Mouse (Mus musculus): ENCODE data around the gene Zmynd15. TPM values are rescaled to one million over a fixed set of nuclear protein-coding genes. Genes with fewer than 3 reads are reported as not detected.
A peak's percentile ranks its signal among the peaks of the same experiment; 100 is the strongest.

Zmynd15 gene
- polyA plus RNA-seq, 1 experiment from 2014 or later, result 1.1 TPM

GRCm38 (mm10) chr11:70432048-70432894 is 27.0 kb upstream of the Zmynd15 start, which contains the start of gene Arrb2:
TSS of gene Arrb2 (plus strand) at chr11:70432635.
- H3K36me3 ChIP-seq (ENCODE audit: control insufficient read depth, insufficient read depth, low read length), result 0 out of 2 replicates have a peak, but pooled peaks cover 2% of the 10 kb centered on the region
- H3K27ac ChIP-seq (ENCODE audit: low read length), result peak within 1 kb of the TSS; percentile 66
- peak within 1 kb of the TSS; percentile 93 for H3K4me2 ChIP-seq (ENCODE audit: low read depth, low read length)
- 2% methylated on average over 70 of the region's 75 CpGs for WGBS
- no peaks in the 10 kb centered on the region for H3K27me3 ChIP-seq (replicated peaks; ENCODE audit: control insufficient read depth, insufficient read depth, low read length)
- peaks cover 16% of the 10 kb centered on the region for H3K4me1 ChIP-seq (ENCODE audit: control insufficient read depth, insufficient read depth, low read length)
- H3K9me3 ChIP-seq (ENCODE audit: control insufficient read depth, low read length), result no peaks in the 10 kb centered on the region
- H3K4me3 ChIP-seq (ENCODE audit: low read length), result peak within 1 kb of the TSS; percentile 79
- ATAC-seq, result peak; percentile 98
- peak within 1 kb of the TSS; percentile 82 for H3K9ac ChIP-seq (ENCODE audit: low read depth, low read length)

- peaks cover 16% of the 10 kb centered on the region for H3K4me1 ChIP-seq (ENCODE audit: control insufficient read depth, insufficient read depth, low read length)
- peak overlapping the region; percentile 79 for H3K4me3 ChIP-seq (ENCODE audit: low read length)
- ATAC-seq, result no peak; the same call in 1 of the 2 replicates
- H3K9ac ChIP-seq (ENCODE audit: low read depth, low read length), result peak overlapping the region; percentile 82
- 0 out of 2 replicates have a peak, but pooled peaks cover 2% of the 10 kb centered on the region for H3K36me3 ChIP-seq (ENCODE audit: control insufficient read depth, insufficient read depth, low read length)
- H3K27me3 ChIP-seq (replicated peaks; ENCODE audit: control insufficient read depth, insufficient read depth, low read length), result no peaks in the 10 kb centered on the region
- 9% methylated on average over 15 of the region's 15 CpGs for WGBS
- H3K9me3 ChIP-seq (ENCODE audit: control insufficient read depth, low read length), result no peaks in the 10 kb centered on the region
- peak overlapping the region; percentile 66 for H3K27ac ChIP-seq (ENCODE audit: low read length)
- peak overlapping the region; percentile 93 for H3K4me2 ChIP-seq (ENCODE audit: low read depth, low read length)
These were observed 26.2 kb upstream of the Zmynd15 start for GRCm38 (mm10) chr11:70432895-70433568.

GRCm38 (mm10) chr11:70433569-70433943 is 25.7 kb upstream of the Zmynd15 start:
- no peaks in the 10 kb centered on the region for H3K27me3 ChIP-seq (replicated peaks; ENCODE audit: control insufficient read depth, insufficient read depth, low read length)
- no peak for ATAC-seq
- H3K4me3 ChIP-seq (ENCODE audit: low read length), result peak overlapping the region; percentile 79
- H3K9ac ChIP-seq (ENCODE audit: low read depth, low read length), result peak overlapping the region; percentile 82; the same call in 1 of the 2 replicates
- peaks cover 16% of the 10 kb centered on the region for H3K4me1 ChIP-seq (ENCODE audit: control insufficient read depth, insufficient read depth, low read length)
- WGBS, result 87% methylated on average over 1 of the region's 1 CpGs
- peak overlapping the region; percentile 93 for H3K4me2 ChIP-seq (ENCODE audit: low read depth, low read length)
- 0 out of 2 replicates have a peak, but pooled peaks cover 5% of the 10 kb centered on the region for H3K36me3 ChIP-seq (ENCODE audit: control insufficient read depth, insufficient read depth, low read length)
- no peak overlapping the region for H3K27ac ChIP-seq (ENCODE audit: low read length)
- no peaks in the 10 kb centered on the region for H3K9me3 ChIP-seq (ENCODE audit: control insufficient read depth, low read length)

- WGBS, result 91% methylated on average over 3 of the region's 3 CpGs
- Histone ChIP-seq H3K36me3 (ENCODE audit: control insufficient read depth, insufficient read depth, low read length) (0 out of 2 replicates have a peak, but pooled peaks cover 5% of the 10 kb centered on the region), H3K27ac (ENCODE audit: low read length) (no peak overlapping the region), H3K9me3 (ENCODE audit: control insufficient read depth, low read length) (no peaks in the 10 kb centered on the region), H3K4me3 (ENCODE audit: low read length) (peak overlapping the region; percentile 79; the same call in 1 of the 2 replicates), H3K9ac (ENCODE audit: low read depth, low read length) (no peak overlapping the region), H3K4me2 (ENCODE audit: low read depth, low read length) (peak overlapping the region; percentile 93; the same call in 1 of the 2 replicates), H3K4me1 (ENCODE audit: control insufficient read depth, insufficient read depth, low read length) (peaks cover 16% of the 10 kb centered on the region), H3K27me3 (replicated peaks; ENCODE audit: control insufficient read depth, insufficient read depth, low read length) (no peaks in the 10 kb centered on the region)
- no peak for ATAC-seq
These were observed 25.3 kb upstream of the Zmynd15 start for GRCm38 (mm10) chr11:70433951-70434350.

GRCm38 (mm10) chr11:70435476-70435875 is 23.8 kb upstream of the Zmynd15 start:
- Histone ChIP-seq H3K4me1 (ENCODE audit: control insufficient read depth, insufficient read depth, low read length) (peaks cover 16% of the 10 kb centered on the region), H3K27me3 (replicated peaks; ENCODE audit: control insufficient read depth, insufficient read depth, low read length) (no peaks in the 10 kb centered on the region), H3K4me2 (ENCODE audit: low read depth, low read length) (no peak overlapping the region), H3K9me3 (ENCODE audit: control insufficient read depth, low read length) (no peaks in the 10 kb centered on the region), H3K4me3 (ENCODE audit: low read length) (no peak overlapping the region), H3K36me3 (ENCODE audit: control insufficient read depth, insufficient read depth, low read length) (0 out of 2 replicates have a peak, but pooled peaks cover 5% of the 10 kb centered on the region), H3K9ac (ENCODE audit: low read depth, low read length) (peak overlapping the region; percentile 22; the same call in 1 of the 2 replicates), H3K27ac (ENCODE audit: low read length) (no peak overlapping the region)
- WGBS, result 67% methylated on average over 5 of the region's 5 CpGs
- no peak for ATAC-seq

- no peak overlapping the region for H3K4me3 ChIP-seq (ENCODE audit: low read length)
- 0 out of 2 replicates have a peak, but pooled peaks cover 5% of the 10 kb centered on the region for H3K36me3 ChIP-seq (ENCODE audit: control insufficient read depth, insufficient read depth, low read length)
- H3K4me1 ChIP-seq (ENCODE audit: control insufficient read depth, insufficient read depth, low read length), result peaks cover 13% of the 10 kb centered on the region
- ATAC-seq, result no peak
- no peak overlapping the region for H3K4me2 ChIP-seq (ENCODE audit: low read depth, low read length)
- 77% methylated on average over 6 of the region's 6 CpGs for WGBS
- no peaks in the 10 kb centered on the region for H3K9me3 ChIP-seq (ENCODE audit: control insufficient read depth, low read length)
- no peaks in the 10 kb centered on the region for H3K27me3 ChIP-seq (replicated peaks; ENCODE audit: control insufficient read depth, insufficient read depth, low read length)
- H3K9ac ChIP-seq (ENCODE audit: low read depth, low read length), result no peak overlapping the region
- H3K27ac ChIP-seq (ENCODE audit: low read length), result no peak overlapping the region
These were observed 21.8 kb upstream of the Zmynd15 start for GRCm38 (mm10) chr11:70437426-70437825.

- H3K4me2 ChIP-seq (ENCODE audit: low read depth, low read length), result no peak overlapping the region
- H3K4me3 ChIP-seq (ENCODE audit: low read length), result no peak overlapping the region
- H3K36me3 ChIP-seq (ENCODE audit: control insufficient read depth, insufficient read depth, low read length), result 0 out of 2 replicates have a peak, but pooled peaks cover 5% of the 10 kb centered on the region
- ATAC-seq, result no peak
- H3K9me3 ChIP-seq (ENCODE audit: control insufficient read depth, low read length), result no peaks in the 10 kb centered on the region
- H3K4me1 ChIP-seq (ENCODE audit: control insufficient read depth, insufficient read depth, low read length), result peaks cover 3% of the 10 kb centered on the region
- H3K27ac ChIP-seq (ENCODE audit: low read length), result no peak overlapping the region
- WGBS, result 92% methylated on average over 7 of the region's 7 CpGs
- H3K9ac ChIP-seq (ENCODE audit: low read depth, low read length), result 0 out of 2 replicates have a peak overlapping the region, but pooled peaks have one; percentile 21
- H3K27me3 ChIP-seq (replicated peaks; ENCODE audit: control insufficient read depth, insufficient read depth, low read length), result no peaks in the 10 kb centered on the region
These were observed 20.4 kb upstream of the Zmynd15 start for GRCm38 (mm10) chr11:70438728-70439374.

- H3K4me3 ChIP-seq (ENCODE audit: low read length), result no peak overlapping the region
- 75% methylated on average over 4 of the region's 4 CpGs for WGBS
- ATAC-seq, result no peak
- no peaks in the 10 kb centered on the region for H3K27me3 ChIP-seq (replicated peaks; ENCODE audit: control insufficient read depth, insufficient read depth, low read length)
- no peaks in the 10 kb centered on the region for H3K9me3 ChIP-seq (ENCODE audit: control insufficient read depth, low read length)
- 0 out of 2 replicates have a peak, but pooled peaks cover 5% of the 10 kb centered on the region for H3K36me3 ChIP-seq (ENCODE audit: control insufficient read depth, insufficient read depth, low read length)
- no peak overlapping the region for H3K4me2 ChIP-seq (ENCODE audit: low read depth, low read length)
- no peak overlapping the region for H3K9ac ChIP-seq (ENCODE audit: low read depth, low read length)
- no peak overlapping the region for H3K27ac ChIP-seq (ENCODE audit: low read length)
- no peaks in the 10 kb centered on the region for H3K4me1 ChIP-seq (ENCODE audit: control insufficient read depth, insufficient read depth, low read length)
These were observed 18.6 kb upstream of the Zmynd15 start for GRCm38 (mm10) chr11:70440637-70441036.

GRCm38 (mm10) chr11:70441882-70442281 is 17.4 kb upstream of the Zmynd15 start:
- 0 out of 2 replicates have a peak, but pooled peaks cover 5% of the 10 kb centered on the region for H3K36me3 ChIP-seq (ENCODE audit: control insufficient read depth, insufficient read depth, low read length)
- no peak overlapping the region for H3K27ac ChIP-seq (ENCODE audit: low read length)
- no peak overlapping the region for H3K4me2 ChIP-seq (ENCODE audit: low read depth, low read length)
- 87% methylated on average over 7 of the region's 7 CpGs for WGBS
- no peaks in the 10 kb centered on the region for H3K27me3 ChIP-seq (replicated peaks; ENCODE audit: control insufficient read depth, insufficient read depth, low read length)
- no peak overlapping the region for H3K4me3 ChIP-seq (ENCODE audit: low read length)
- no peaks in the 10 kb centered on the region for H3K9me3 ChIP-seq (ENCODE audit: control insufficient read depth, low read length)
- H3K9ac ChIP-seq (ENCODE audit: low read depth, low read length), result no peak overlapping the region
- no peaks in the 10 kb centered on the region for H3K4me1 ChIP-seq (ENCODE audit: control insufficient read depth, insufficient read depth, low read length)
- ATAC-seq, result no peak
